Mouse (Mus musculus) hindbrain, embryonic 15.5 days (tissue): ENCODE data around the gene Shroom2. TPM values are rescaled to one million over a fixed set of nuclear protein-coding genes. Genes with fewer than 3 reads are reported as not detected.
"Not testable (repeated sequence)": the region's sequence is repeated elsewhere in the genome, so short reads cannot be mapped to it uniquely, and the experiment has no call there.

ENCODE experiments used
- ATAC-seq: fragments of 200-750 bp; cut with Nextera tagmentation; 2 replicates; pipeline ENCODE4 v1.8.0; 2017; ENCODE audit warnings: low read depth, moderate number of reproducible peaks, moderate TSS enrichment; ENCODE audit not compliant: low FRiP score
- H3K27ac ChIP-seq: fragments of 300-500 bp; sonication (generic); replicated peaks from 2 replicates; pipeline ENCODE4 v1.5.1; 2015; ENCODE audit warnings: mild to moderate bottlenecking, inconsistent platforms
- H3K27me3 ChIP-seq: fragments of 300-500 bp; sonication (generic); 2 replicates; pipeline ENCODE4 v1.6.1; 2015; ENCODE audit warnings: control low read depth, inconsistent platforms
- H3K36me3 ChIP-seq: fragments of 300-500 bp; sonication (generic); 2 replicates; pipeline ENCODE4 v1.6.1; 2015; ENCODE audit warnings: control low read depth, inconsistent platforms
- H3K4me1 ChIP-seq: fragments of 300-500 bp; sonication (generic); replicated peaks from 2 replicates; pipeline ENCODE4 v1.6.1; 2015; ENCODE audit warnings: control low read depth, inconsistent platforms
- H3K4me2 ChIP-seq: fragments of 300-500 bp; sonication (generic); 2 replicates; pipeline ENCODE4 v1.6.1; 2015; ENCODE audit warnings: moderate library complexity, mild to moderate bottlenecking, inconsistent platforms
- H3K4me3 ChIP-seq: fragments of 300-500 bp; sonication (generic); 2 replicates; pipeline ENCODE4 v1.5.1; 2015; ENCODE audit warnings: mild to moderate bottlenecking, inconsistent platforms
- H3K9ac ChIP-seq: fragments of 300-500 bp; sonication (generic); 2 replicates; pipeline ENCODE4 v1.6.1; 2015; ENCODE audit warnings: inconsistent platforms
- H3K9me3 ChIP-seq: fragments of 300-500 bp; sonication (generic); 2 replicates; pipeline ENCODE4 v1.6.1; 2016; ENCODE audit warnings: control low read depth, inconsistent platforms
- WGBS: fragments of 180-500 bp; shearing (Covaris S2); methylation state at CpG from one replicate; pipeline ENCODE4 v1.1.7; 2015; 5-methylcytosine and 5-hydroxymethylcytosine counted together
- polyA plus RNA-seq: library from polyadenylated mRNA; unstranded; fragments of >200 nt; fragmentation: Nextera tagmentation; extraction: Ambion mirVana; gene quantifications from 2 replicates; pipeline ENCODE4 v1.2.1, GENCODE M21; 2015

The Shroom2 gene
- polyA plus RNA-seq, 1 experiment from 2014 or later, result 126 TPM

DNA sequence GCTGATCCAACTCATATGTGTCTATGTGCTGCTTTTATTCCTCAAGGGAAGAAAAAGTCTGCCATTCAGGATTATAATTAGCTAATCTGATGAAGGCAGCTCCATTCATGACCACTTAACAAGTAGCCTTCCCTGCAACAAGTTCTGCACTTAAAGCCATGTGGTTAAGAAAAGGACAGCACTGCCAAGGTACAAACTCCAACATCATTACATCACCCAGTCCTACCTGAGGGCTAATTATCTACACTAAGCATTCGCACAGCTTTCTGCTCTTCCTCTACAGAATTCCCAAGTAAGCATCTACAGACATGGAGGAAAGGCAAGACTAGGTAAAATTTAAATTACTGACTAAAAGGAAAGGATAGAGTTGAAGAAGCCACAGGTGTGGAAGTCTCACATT, 13.4 kb downstream of the Shroom2 start:
- ATAC-seq, result no peak
- Histone ChIP-seq H3K9ac (no peak overlapping the region), H3K4me1 (no peaks in the 10 kb centered on the region), H3K36me3 (no peaks in the 10 kb centered on the region), H3K9me3 (no peaks in the 10 kb centered on the region), H3K27me3 (0 out of 2 replicates have a peak, but pooled peaks cover 3% of the 10 kb centered on the region), H3K4me2 (no peak overlapping the region), H3K4me3 (no peak overlapping the region), H3K27ac (no peak overlapping the region)
- WGBS, result 100% methylated on average over 1 of the region's 1 CpGs

DNA sequence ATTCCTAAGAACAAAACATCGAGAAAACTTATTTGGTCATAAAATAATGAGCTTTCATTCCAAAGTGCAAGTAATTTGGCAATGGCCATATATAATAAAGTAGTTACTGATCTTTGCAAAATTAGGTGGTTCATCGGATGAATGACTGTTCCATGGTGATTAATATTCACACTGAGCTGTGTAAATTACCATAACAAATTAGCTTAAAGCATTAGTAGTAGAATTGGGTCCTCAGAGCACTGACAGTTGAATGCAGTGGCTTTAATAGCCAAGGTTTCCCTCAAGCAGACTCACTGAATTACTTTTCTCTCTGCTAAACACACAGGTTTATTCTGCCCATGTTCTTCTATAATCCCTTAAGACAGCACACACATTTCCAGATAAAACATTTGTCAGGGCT, 23.3 kb downstream of the Shroom2 start:
- no peaks in the 10 kb centered on the region for H3K9me3 ChIP-seq
- no peak overlapping the region for H3K9ac ChIP-seq
- no peak overlapping the region for H3K4me2 ChIP-seq
- WGBS, result 49% methylated on average over 2 of the region's 2 CpGs
- no peaks in the 10 kb centered on the region for H3K36me3 ChIP-seq
- no peaks in the 10 kb centered on the region for H3K4me1 ChIP-seq
- no peak overlapping the region for H3K27ac ChIP-seq
- H3K27me3 ChIP-seq, result peaks cover 25% of the 10 kb centered on the region; the same call in 1 of the 2 replicates
- ATAC-seq, result no peak
- H3K4me3 ChIP-seq, result no peak overlapping the region

GRCm38 (mm10) chrX:152743642-152744041, 25.6 kb downstream of the Shroom2 start:
- no peak overlapping the region for H3K4me3 ChIP-seq
- peaks cover 33% of the 10 kb centered on the region for H3K27me3 ChIP-seq
- no peaks in the 10 kb centered on the region for H3K4me1 ChIP-seq

DNA sequence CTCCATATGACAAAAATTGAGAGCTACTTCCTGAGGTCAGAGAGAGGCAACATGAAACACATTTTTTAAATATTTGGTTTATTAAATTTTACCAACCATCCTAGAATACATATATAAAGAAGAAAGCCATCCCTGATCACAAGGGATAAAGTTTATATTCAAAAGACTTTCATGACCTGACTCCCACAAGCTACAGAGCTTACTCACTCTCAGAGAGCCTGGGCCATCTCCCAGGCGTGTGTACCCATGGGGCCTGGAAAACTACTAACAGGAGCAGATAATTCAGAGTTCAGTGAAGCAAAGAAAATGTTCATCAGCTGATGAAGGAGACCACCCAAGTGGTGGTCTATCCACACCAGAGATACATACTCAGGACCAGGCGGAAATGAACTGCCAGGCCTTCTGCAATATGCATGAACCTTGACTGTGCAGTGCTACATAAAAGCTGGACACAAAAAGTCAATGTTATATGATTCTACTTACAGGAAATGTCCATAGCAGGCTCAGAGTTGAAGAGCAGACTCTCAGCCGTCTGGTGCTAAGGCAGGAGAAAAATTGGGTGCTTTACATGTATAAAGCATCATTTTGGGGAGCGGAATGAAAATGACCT, 30.4 kb downstream of the Shroom2 start:
- ATAC-seq, result no peak
- H3K9ac ChIP-seq, result no peak overlapping the region
- 67% methylated on average over 4 of the region's 4 CpGs for WGBS
- no peak overlapping the region for H3K27ac ChIP-seq
- H3K27me3 ChIP-seq, result peaks cover 23% of the 10 kb centered on the region
- H3K36me3 ChIP-seq, result no peaks in the 10 kb centered on the region
- no peaks in the 10 kb centered on the region for H3K4me1 ChIP-seq
- no peak overlapping the region for H3K4me3 ChIP-seq
- no peak overlapping the region for H3K4me2 ChIP-seq
- no peaks in the 10 kb centered on the region for H3K9me3 ChIP-seq

More at GRCm38 (mm10) chrX:152743642-152744041, 25.6 kb downstream of the Shroom2 start:
- H3K9ac ChIP-seq, result no peak overlapping the region
- ATAC-seq, result no peak
- no peaks in the 10 kb centered on the region for H3K36me3 ChIP-seq
- no peak overlapping the region for H3K4me2 ChIP-seq
- H3K9me3 ChIP-seq, result no peaks in the 10 kb centered on the region
- H3K27ac ChIP-seq, result no peak overlapping the region

- H3K4me2 ChIP-seq, result no peak overlapping the region
- ATAC-seq, result no peak
- H3K27me3 ChIP-seq, result peaks cover 17% of the 10 kb centered on the region
- no peaks in the 10 kb centered on the region for H3K9me3 ChIP-seq
- H3K9ac ChIP-seq, result no peak overlapping the region
- no peaks in the 10 kb centered on the region for H3K36me3 ChIP-seq
- no peak overlapping the region for H3K4me3 ChIP-seq
- H3K4me1 ChIP-seq, result no peaks in the 10 kb centered on the region
- H3K27ac ChIP-seq, result no peak overlapping the region
- whole genome bisulfite sequencing, result 70% methylated on average over 2 of the region's 2 CpGs
Observed at GRCm38 (mm10) chrX:152738191-152738590, 31.1 kb downstream of the Shroom2 start.

- Histone ChIP-seq H3K36me3 (no peaks in the 10 kb centered on the region), H3K27me3 (peaks cover 5% of the 10 kb centered on the region; the same call in 1 of the 2 replicates), H3K4me3 (no peak overlapping the region), H3K27ac (no peak overlapping the region), H3K4me1 (no peaks in the 10 kb centered on the region), H3K9ac (no peak overlapping the region), H3K9me3 (no peaks in the 10 kb centered on the region), H3K4me2 (no peak overlapping the region)
- no peak for ATAC-seq
Observed at GRCm38 (mm10) chrX:152735283-152735682, 34.0 kb downstream of the Shroom2 start.

DNA sequence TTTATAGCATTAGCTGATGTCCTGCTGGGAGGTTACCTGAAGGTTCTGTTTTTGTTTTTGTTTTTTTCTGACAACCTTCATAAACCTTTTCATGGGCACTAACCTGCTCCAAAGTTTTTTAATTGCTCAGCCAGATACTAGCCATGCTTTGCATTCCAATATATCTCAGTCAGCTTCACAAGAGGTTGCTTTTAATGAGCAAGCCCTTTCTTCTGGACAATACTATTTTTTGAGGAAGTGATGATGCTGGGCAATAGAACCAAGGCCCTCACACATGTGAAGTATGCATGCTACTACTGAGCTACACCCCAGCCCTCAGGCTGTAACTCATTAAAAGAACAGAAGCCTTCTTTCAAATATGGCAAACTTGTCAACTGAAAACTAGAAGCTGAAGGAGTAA, 52.6 kb downstream of the Shroom2 start:
- ATAC-seq, result no peak
- Histone ChIP-seq H3K27ac (no peak overlapping the region), H3K4me1 (no peaks in the 10 kb centered on the region), H3K4me3 (no peak overlapping the region), H3K9me3 (no peaks in the 10 kb centered on the region), H3K4me2 (no peak overlapping the region), H3K36me3 (no peaks in the 10 kb centered on the region), H3K9ac (no peak overlapping the region), H3K27me3 (0 out of 2 replicates have a peak, but pooled peaks cover 3% of the 10 kb centered on the region)

DNA sequence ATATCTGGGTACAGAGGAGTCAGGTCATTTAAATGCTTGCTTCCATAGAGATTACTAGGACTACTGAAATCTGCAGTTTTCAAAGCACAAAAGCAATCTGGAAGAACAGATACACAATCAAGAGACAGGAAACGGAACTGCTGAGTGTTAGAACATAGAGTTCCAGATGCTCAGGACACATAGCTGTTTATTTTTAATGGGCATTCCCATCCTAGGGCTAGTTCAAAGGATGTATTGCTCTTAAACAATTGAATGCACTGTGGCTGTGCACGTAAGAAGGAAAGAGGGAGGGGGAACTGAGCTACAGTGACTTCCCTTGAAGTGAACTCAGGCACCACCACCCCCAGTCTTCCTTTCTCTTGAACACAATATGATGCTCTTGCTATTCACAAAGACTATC, 58.5 kb downstream of the Shroom2 start:
- H3K9me3 ChIP-seq, ATAC-seq, H3K9ac ChIP-seq, H3K36me3 ChIP-seq, H3K4me3 ChIP-seq, H3K27ac ChIP-seq, H3K27me3 ChIP-seq, H3K4me1 ChIP-seq, H3K4me2 ChIP-seq: not testable (repeated sequence)
- WGBS, result 46% methylated on average over 2 of the region's 2 CpGs

- no peak overlapping the region for H3K4me2 ChIP-seq
Observed at GRCm38 (mm10) chrX:152708359-152708758, 60.9 kb downstream of the Shroom2 start.

DNA sequence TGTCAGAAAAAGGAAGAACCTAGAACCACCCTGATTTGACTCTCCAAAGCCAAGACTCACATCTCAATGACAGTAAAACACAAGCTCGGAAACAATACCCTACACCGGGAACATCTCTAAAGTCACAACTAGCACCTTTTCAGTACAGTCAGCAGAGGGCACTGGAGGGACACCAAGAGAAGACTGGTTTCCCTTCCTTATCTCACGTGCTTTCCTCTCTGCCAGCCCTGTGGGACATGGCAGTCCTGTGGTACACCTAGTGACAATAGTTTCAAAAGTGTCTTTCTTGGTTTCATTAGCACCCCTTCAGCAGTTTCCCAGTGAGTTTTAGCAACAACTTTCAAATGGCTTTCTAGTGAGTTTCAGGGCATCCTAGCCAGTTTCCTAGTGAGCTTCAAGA, 63.9 kb downstream of the Shroom2 start:
- no peak overlapping the region for H3K9ac ChIP-seq
- H3K27me3 ChIP-seq, result peaks cover 19% of the 10 kb centered on the region; the same call in 1 of the 2 replicates
- no peaks in the 10 kb centered on the region for H3K36me3 ChIP-seq
- no peak for ATAC-seq
- no peak overlapping the region for H3K4me2 ChIP-seq
- H3K4me1 ChIP-seq, result no peaks in the 10 kb centered on the region
- no peaks in the 10 kb centered on the region for H3K9me3 ChIP-seq
- H3K4me3 ChIP-seq, result no peak overlapping the region
- WGBS, result 36% methylated on average over 3 of the region's 3 CpGs
- no peak overlapping the region for H3K27ac ChIP-seq

More at GRCm38 (mm10) chrX:152708359-152708758, 60.9 kb downstream of the Shroom2 start:
- Histone ChIP-seq H3K9me3 (no peaks in the 10 kb centered on the region), H3K27ac (no peak overlapping the region), H3K27me3 (peaks cover 11% of the 10 kb centered on the region; the same call in 1 of the 2 replicates), H3K9ac (no peak overlapping the region), H3K4me3 (no peak overlapping the region), H3K4me1 (no peaks in the 10 kb centered on the region), H3K36me3 (no peaks in the 10 kb centered on the region)
- 59% methylated on average over 4 of the region's 4 CpGs for WGBS
- no peak for ATAC-seq

GRCm38 (mm10) chrX:152703624-152704023, 65.6 kb downstream of the Shroom2 start:
- WGBS, result 96% methylated on average over 1 of the region's 1 CpGs
- H3K27ac ChIP-seq, result no peak overlapping the region

GRCm38 (mm10) chrX:152701679-152702078, 67.6 kb downstream of the Shroom2 start:
- no peak overlapping the region for H3K4me3 ChIP-seq
- H3K4me2 ChIP-seq, result no peak overlapping the region
- WGBS, result 58% methylated on average over 3 of the region's 3 CpGs
- no peak for ATAC-seq
- no peaks in the 10 kb centered on the region for H3K4me1 ChIP-seq
- H3K9me3 ChIP-seq, result no peaks in the 10 kb centered on the region
- H3K27me3 ChIP-seq, result peaks cover 29% of the 10 kb centered on the region; the same call in 1 of the 2 replicates
- no peak overlapping the region for H3K9ac ChIP-seq
- no peak overlapping the region for H3K27ac ChIP-seq
- no peaks in the 10 kb centered on the region for H3K36me3 ChIP-seq

More at GRCm38 (mm10) chrX:152703624-152704023, 65.6 kb downstream of the Shroom2 start:
- Histone ChIP-seq H3K9me3 (no peaks in the 10 kb centered on the region), H3K4me3 (no peak overlapping the region), H3K4me2 (no peak overlapping the region), H3K36me3 (no peaks in the 10 kb centered on the region), H3K27me3 (peaks cover 22% of the 10 kb centered on the region; the same call in 1 of the 2 replicates), H3K4me1 (no peaks in the 10 kb centered on the region), H3K9ac (no peak overlapping the region)
- no peak for ATAC-seq

DNA sequence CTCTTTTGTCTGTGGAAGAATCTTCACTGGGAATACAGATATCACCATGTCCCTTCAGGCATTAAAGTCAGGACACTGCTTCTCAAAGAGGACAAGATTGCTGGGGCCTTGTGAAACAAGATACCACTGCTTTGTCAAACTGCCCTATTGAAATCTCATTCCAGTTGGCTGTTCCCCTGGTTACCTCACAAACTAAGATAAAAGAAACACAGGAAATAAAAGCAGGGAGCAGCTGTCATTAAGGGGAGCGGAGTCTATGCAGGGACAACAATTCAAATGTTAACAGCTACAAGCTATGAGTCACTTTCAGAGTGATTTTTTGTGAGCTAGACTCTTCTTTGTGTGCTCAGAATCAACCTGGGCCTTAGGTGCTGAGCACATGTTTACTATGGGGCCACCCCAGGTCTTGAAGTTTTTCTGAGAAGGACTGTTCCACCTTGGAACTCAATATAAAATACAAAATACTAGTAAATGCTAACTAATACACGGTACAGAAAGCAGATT, 78.4 kb downstream of the Shroom2 start:
- H3K4me2 ChIP-seq, result no peak overlapping the region
- H3K9ac ChIP-seq, result no peak overlapping the region
- H3K36me3 ChIP-seq, result no peaks in the 10 kb centered on the region
- no peaks in the 10 kb centered on the region for H3K9me3 ChIP-seq
- H3K4me3 ChIP-seq, result no peak overlapping the region
- H3K27ac ChIP-seq, result no peak overlapping the region
- 42% methylated on average over 2 of the region's 2 CpGs for WGBS
- H3K27me3 ChIP-seq, result peaks cover 7% of the 10 kb centered on the region; the same call in 1 of the 2 replicates
- H3K4me1 ChIP-seq, result no peaks in the 10 kb centered on the region
- ATAC-seq, result no peak
